Mouse (Mus musculus): ENCODE measurements around the gene Adad2. TPM values are rescaled to one million over a fixed set of nuclear protein-coding genes. Genes with fewer than 3 reads are reported as not detected.

Adad2 gene
- polyA plus RNA-seq, 1 experiment from 2014 or later, result 0.18 TPM

DNA sequence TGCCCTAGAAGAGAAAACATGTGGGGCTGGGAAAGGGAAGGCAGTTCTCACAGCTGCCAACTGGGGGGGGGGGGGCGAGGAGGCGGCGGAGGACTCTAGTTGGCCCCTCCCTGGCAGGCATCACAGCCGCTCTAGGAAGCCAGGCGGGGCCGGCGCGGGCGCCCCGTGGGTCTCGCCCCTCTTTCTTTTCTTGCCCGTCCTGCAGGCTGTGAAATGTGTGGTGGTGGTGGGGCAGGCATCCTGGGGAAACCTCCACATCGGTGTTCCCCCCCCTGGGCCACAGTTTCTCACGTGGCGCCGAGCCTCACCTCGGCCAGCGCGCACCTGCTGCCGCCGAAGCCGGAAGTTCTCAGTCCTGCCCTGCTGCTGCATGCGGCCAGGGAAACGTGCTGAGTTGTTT, 26.6 kb upstream of the Adad2 start:
- no peak for ATAC-seq (ENCODE audit: low FRiP score)
- peak overlapping the region; percentile 53 for H3K4me2 ChIP-seq (replicated peaks)
- 0 out of 2 replicates have a peak, but pooled peaks cover 7% of the 10 kb centered on the region for H3K4me1 ChIP-seq
- peaks cover 9% of the 10 kb centered on the region; the same call in 1 of the 2 replicates for H3K27me3 ChIP-seq
- H3K9ac ChIP-seq, result 0 out of 2 replicates have a peak overlapping the region, but pooled peaks have one; percentile 35
- no peaks in the 10 kb centered on the region for H3K9me3 ChIP-seq (replicated peaks)
- WGBS, result 26% methylated on average over 19 of the region's 24 CpGs
- H3K27ac ChIP-seq, result no peak overlapping the region
- H3K36me3 ChIP-seq, result no peaks in the 10 kb centered on the region
- H3K4me3 ChIP-seq, result peak overlapping the region; percentile 25

DNA sequence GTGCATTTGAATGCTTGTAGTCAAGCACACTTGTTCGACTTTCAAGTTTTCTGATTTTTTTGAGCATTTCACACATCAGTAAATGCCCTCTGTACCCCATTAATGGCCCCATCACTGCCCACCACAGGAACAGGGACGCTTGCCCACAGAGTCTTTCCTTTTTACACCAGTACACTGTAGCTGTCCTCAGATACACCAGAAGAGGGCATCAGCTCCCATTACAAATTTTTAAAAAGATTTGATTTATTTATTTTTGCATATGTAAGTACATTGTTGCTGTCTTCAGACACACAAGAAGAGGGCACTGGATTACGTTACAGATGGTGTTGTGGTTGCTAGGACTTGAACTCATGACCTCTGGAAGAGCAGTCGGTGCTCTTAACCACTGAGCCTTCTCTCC, 24.2 kb upstream of the Adad2 start:
- Histone ChIP-seq H3K9ac (no peak overlapping the region), H3K9me3 (replicated peaks) (no peaks in the 10 kb centered on the region), H3K4me2 (replicated peaks) (no peak overlapping the region), H3K4me1 (0 out of 2 replicates have a peak, but pooled peaks cover 7% of the 10 kb centered on the region), H3K27me3 (peaks cover 6% of the 10 kb centered on the region; the same call in 1 of the 2 replicates), H3K4me3 (no peak overlapping the region), H3K36me3 (no peaks in the 10 kb centered on the region), H3K27ac (no peak overlapping the region)
- ATAC-seq (ENCODE audit: low FRiP score), result no peak
- WGBS, result 59% methylated on average over 4 of the region's 4 CpGs

DNA sequence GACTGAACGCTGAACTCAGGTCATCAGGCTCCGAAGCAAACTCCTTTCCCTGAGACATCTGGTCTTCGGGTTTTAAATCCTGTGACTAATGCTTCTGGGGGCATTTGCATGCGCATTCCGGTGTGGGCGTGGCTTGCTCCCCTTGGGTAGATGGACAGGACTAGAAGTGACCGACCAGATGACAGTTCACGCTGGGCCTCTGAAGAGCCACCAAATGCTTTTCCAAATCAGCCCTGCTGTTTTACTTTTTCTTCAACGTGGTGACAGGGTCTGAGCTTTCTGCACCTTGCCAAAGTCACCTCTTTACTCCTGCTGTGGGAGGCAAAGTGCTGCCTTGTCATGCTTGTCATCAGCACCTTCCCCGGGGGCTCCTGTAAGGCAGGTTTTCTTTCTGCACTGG, 23.7 kb upstream of the Adad2 start:
- H3K27me3 ChIP-seq, result peaks cover 6% of the 10 kb centered on the region; the same call in 1 of the 2 replicates
- no peak for ATAC-seq (ENCODE audit: low FRiP score)
- no peak overlapping the region for H3K9ac ChIP-seq
- H3K4me1 ChIP-seq, result 0 out of 2 replicates have a peak, but pooled peaks cover 7% of the 10 kb centered on the region
- no peaks in the 10 kb centered on the region for H3K36me3 ChIP-seq
- no peaks in the 10 kb centered on the region for H3K9me3 ChIP-seq (replicated peaks)
- no peak overlapping the region for H3K4me2 ChIP-seq (replicated peaks)
- no peak overlapping the region for H3K27ac ChIP-seq
- H3K4me3 ChIP-seq, result no peak overlapping the region
- WGBS, result 17% methylated on average over 10 of the region's 10 CpGs

DNA sequence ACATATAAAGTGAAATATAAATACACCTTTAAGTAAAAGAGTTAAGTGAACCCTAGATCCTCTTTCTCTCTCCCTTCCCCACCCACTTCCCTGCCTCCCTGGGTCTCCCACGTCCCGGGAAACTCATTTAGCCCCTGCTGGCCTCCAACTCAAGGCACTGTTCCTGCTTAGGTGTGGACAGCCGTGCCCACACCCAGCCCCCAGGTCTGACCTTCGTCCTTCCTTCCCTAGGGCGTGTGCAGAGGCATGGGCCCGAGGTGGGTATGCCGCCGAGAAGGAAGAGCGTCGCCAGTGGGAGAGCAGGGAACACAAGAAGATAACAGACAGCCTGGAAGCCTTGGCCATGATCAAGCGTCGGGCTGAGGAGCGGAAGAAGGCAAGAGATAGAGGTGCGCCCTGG, 22.2 kb upstream of the Adad2 start:
- H3K9me3 ChIP-seq (replicated peaks), result no peaks in the 10 kb centered on the region
- WGBS, result 80% methylated on average over 14 of the region's 14 CpGs

DNA sequence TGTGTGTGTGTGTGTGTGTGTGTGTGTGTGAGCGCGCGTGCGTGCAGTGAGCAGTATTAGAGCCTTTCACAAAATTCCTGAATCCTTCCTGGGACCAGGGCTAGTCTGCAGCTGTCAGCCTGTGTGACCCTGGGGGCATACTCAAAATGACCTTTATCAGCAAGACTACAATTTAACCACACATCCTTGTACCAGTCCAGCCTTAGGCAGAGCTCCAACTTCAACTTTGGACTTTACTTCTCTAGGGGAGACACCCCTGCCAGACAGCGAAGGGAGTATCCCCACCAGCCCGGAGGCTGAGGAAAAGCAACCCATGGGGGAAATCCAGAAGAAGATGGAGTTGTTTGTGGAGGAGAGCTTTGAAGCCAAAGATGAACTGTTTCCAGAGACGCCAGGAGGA, 21.1 kb upstream of the Adad2 start:
- Histone ChIP-seq H3K36me3 (no peaks in the 10 kb centered on the region; the same call in 1 of the 2 replicates), H3K4me2 (replicated peaks) (no peak overlapping the region), H3K9me3 (replicated peaks) (no peaks in the 10 kb centered on the region), H3K9ac (no peak overlapping the region), H3K27ac (no peak overlapping the region), H3K4me1 (peaks cover 13% of the 10 kb centered on the region; the same call in 1 of the 2 replicates), H3K4me3 (no peak overlapping the region), H3K27me3 (no peaks in the 10 kb centered on the region)
- 96% methylated on average over 7 of the region's 7 CpGs for WGBS
- no peak for ATAC-seq (ENCODE audit: low FRiP score)

More for the DNA sequence above, 22.2 kb upstream of the Adad2 start:
- peaks cover 6% of the 10 kb centered on the region; the same call in 1 of the 2 replicates for H3K27me3 ChIP-seq
- no peak overlapping the region for H3K4me2 ChIP-seq (replicated peaks)
- no peak overlapping the region for H3K27ac ChIP-seq
- no peak overlapping the region for H3K4me3 ChIP-seq
- no peak for ATAC-seq (ENCODE audit: low FRiP score)
- H3K4me1 ChIP-seq, result peaks cover 13% of the 10 kb centered on the region; the same call in 1 of the 2 replicates
- H3K36me3 ChIP-seq, result no peaks in the 10 kb centered on the region
- H3K9ac ChIP-seq, result no peak overlapping the region

DNA sequence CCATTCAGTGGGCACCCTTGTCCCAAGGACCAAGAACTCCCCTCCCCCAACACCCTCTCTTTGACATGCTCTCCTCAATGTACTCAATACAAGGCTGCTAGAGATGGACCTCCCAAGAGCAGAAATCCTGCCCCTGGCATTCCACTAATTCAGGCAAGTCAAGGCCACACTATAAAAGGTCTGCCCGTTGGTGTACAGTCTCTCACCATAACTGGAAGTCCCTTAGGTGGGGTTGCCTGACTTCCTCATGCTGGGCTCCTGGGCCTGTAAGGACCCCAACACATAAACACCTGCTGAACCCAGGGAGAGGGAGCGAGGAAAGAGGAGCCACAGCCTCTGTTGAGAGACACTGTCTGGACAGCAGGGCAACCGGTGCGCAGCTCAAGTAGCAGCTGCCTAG, 8.8 kb upstream of the Adad2 start:
- no peaks in the 10 kb centered on the region for H3K9me3 ChIP-seq (replicated peaks)
- H3K4me2 ChIP-seq (replicated peaks), result peak overlapping the region; percentile 77
- peak overlapping the region; percentile 75 for H3K4me3 ChIP-seq
- H3K9ac ChIP-seq, result 0 out of 2 replicates have a peak overlapping the region, but pooled peaks have one; percentile 75
- ATAC-seq (ENCODE audit: low FRiP score), result no peak
- peaks cover 39% of the 10 kb centered on the region for H3K36me3 ChIP-seq
- 91% methylated on average over 4 of the region's 4 CpGs for WGBS
- no peak overlapping the region for H3K27ac ChIP-seq
- peaks cover 12% of the 10 kb centered on the region for H3K4me1 ChIP-seq
- H3K27me3 ChIP-seq, result no peaks in the 10 kb centered on the region

DNA sequence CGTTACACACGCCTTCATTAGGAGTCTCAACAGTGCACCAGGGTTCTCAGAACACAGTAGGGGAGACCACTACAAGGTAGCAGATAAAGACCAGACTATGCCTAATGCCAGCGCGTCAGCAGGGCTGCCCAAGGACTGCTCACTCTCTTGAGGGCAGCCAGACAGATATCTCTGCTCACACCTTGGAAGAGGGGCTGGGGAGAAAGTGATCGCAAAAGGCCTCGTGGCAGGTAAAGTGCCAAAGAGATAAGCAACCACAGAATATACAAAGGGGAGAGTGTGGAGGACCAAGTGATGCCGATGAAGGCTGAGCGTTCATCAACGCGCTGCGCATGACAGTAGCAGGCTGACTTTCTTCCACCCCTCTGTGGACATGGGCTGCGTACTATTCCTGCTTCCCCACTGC, 8.1 kb upstream of the Adad2 start:
- peak overlapping the region; percentile 75 for H3K9ac ChIP-seq
- peaks cover 12% of the 10 kb centered on the region for H3K4me1 ChIP-seq
- WGBS, result 46% methylated on average over 12 of the region's 12 CpGs
- peak overlapping the region; percentile 75 for H3K4me3 ChIP-seq
- H3K4me2 ChIP-seq (replicated peaks), result peak overlapping the region; percentile 77
- peaks cover 33% of the 10 kb centered on the region for H3K36me3 ChIP-seq
- no peaks in the 10 kb centered on the region for H3K27me3 ChIP-seq
- no peak overlapping the region for H3K27ac ChIP-seq
- no peak for ATAC-seq (ENCODE audit: low FRiP score)
- H3K9me3 ChIP-seq (replicated peaks), result no peaks in the 10 kb centered on the region

DNA sequence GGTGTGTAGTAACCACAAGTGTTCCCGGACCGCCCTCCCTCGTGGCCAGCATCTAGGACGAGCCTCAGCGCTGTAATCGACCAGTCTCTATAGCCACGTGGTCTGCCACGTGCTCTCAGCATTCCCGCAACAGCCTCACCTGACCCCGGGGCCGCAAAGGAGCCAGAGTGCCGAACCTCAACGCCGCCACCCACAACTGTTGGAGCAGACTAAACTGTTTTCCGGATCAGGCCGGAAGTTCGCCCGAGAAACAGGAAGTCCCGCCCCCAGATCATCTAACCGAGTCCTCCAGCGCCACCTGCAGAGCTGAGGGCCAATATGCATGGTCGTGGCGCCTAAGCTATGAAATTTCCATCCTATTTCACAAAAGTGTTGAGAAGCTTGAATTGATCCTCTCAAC, 7.6 kb upstream of the Adad2 start, which contains the start of gene Taf1c:
TSS of gene Taf1c (minus strand) at position 227 of the 400 bp plus-strand sequence.
- ATAC-seq (ENCODE audit: low FRiP score), result peak; percentile 76
- H3K4me1 ChIP-seq, result peaks cover 12% of the 10 kb centered on the region
- H3K9ac ChIP-seq, result peak within 1 kb of the TSS; percentile 75
- peak within 1 kb of the TSS; percentile 77 for H3K4me2 ChIP-seq (replicated peaks)
- H3K9me3 ChIP-seq (replicated peaks), result no peaks in the 10 kb centered on the region
- H3K27me3 ChIP-seq, result no peaks in the 10 kb centered on the region
- peaks cover 27% of the 10 kb centered on the region for H3K36me3 ChIP-seq
- 2% methylated on average over 23 of the region's 23 CpGs for WGBS
- H3K27ac ChIP-seq, result no peak within 1 kb of the TSS
- peak within 1 kb of the TSS; percentile 75 for H3K4me3 ChIP-seq

DNA sequence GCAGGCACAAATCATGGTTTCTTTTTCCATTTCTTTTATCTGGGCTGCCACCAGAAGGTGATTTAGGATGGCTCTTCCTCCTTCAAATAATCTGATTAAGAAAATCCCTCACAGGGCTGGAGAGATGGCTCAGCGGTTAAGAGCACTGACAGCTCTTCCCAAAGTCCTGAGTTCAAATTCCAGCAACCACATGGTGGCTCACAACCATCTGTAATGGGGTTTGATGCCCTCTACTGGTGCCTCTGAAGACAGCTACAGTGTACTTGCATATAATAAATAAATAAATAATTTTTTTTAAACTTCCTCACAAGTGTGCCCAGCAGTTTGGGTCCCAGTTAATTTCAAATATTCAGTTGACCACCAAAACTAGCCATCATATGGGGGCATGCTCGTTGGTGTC, 6.3 kb upstream of the Adad2 start:
- Histone ChIP-seq H3K36me3 (peaks cover 15% of the 10 kb centered on the region), H3K4me2 (replicated peaks) (no peak overlapping the region), H3K4me3 (no peak overlapping the region), H3K4me1 (peaks cover 15% of the 10 kb centered on the region), H3K9ac (no peak overlapping the region), H3K27me3 (no peaks in the 10 kb centered on the region), H3K27ac (no peak overlapping the region), H3K9me3 (replicated peaks) (no peaks in the 10 kb centered on the region)
- 87% methylated on average over 2 of the region's 2 CpGs for WGBS
- ATAC-seq (ENCODE audit: low FRiP score), result no peak

DNA sequence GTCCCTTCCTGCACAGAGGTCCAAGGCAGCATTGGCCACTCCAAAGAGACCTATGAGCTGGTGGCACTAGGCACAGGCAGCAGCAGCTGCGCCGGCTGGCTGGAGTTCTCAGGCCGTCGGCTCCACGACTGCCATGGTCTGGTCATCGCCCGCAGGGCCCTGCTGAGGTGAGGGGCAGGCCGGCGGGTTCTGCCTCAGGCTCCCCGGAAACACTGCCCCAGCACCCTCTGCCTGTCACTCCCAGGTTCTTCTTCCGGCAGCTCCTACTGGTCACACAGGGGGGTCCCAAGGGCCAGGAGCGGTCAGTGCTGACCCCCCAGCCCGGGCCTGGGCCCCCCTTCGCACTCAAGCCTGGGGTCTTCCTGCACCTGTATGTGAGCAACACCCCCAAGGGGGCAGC, 2.5 kb downstream of the Adad2 start:
- no peaks in the 10 kb centered on the region for H3K36me3 ChIP-seq
- WGBS, result 77% methylated on average over 14 of the region's 14 CpGs
- H3K9me3 ChIP-seq (replicated peaks), result no peaks in the 10 kb centered on the region
- H3K4me3 ChIP-seq, result no peak overlapping the region
- no peak overlapping the region for H3K9ac ChIP-seq
- peaks cover 9% of the 10 kb centered on the region for H3K27me3 ChIP-seq
- H3K4me2 ChIP-seq (replicated peaks), result no peak overlapping the region
- H3K27ac ChIP-seq, result no peak overlapping the region
- 0 out of 2 replicates have a peak, but pooled peaks cover 8% of the 10 kb centered on the region for H3K4me1 ChIP-seq
- ATAC-seq (ENCODE audit: low FRiP score), result 0 out of 2 replicates have a peak, but pooled peaks have one; percentile 16

DNA sequence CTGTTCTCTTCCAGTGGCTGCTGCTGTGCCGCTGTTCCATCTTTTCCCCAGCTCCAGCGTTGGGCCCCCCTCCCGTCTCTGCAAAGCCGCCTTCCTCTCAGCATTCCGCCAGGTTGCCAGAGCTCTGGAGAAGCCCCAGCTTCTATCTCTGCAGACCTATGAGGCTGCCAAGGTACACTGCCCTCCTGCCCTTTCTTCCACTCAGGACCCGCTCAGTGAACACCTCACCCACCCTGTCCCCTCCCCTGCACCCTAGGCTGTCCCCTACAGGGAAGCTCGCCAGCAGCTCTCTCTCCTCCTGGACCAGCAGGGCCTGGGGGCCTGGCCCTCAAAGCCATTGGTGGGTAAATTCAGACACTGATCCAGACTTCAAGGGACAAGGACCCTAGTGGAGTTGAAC, 3.8 kb downstream of the Adad2 start:
- no peak overlapping the region for H3K27ac ChIP-seq
- peaks cover 9% of the 10 kb centered on the region for H3K27me3 ChIP-seq
- H3K9ac ChIP-seq, result no peak overlapping the region
- H3K4me2 ChIP-seq (replicated peaks), result no peak overlapping the region
- 0 out of 2 replicates have a peak, but pooled peaks cover 5% of the 10 kb centered on the region for H3K4me1 ChIP-seq
- no peaks in the 10 kb centered on the region for H3K9me3 ChIP-seq (replicated peaks)
- H3K4me3 ChIP-seq, result no peak overlapping the region
- 76% methylated on average over 7 of the region's 7 CpGs for WGBS
- no peak for ATAC-seq (ENCODE audit: low FRiP score)
- H3K36me3 ChIP-seq, result no peaks in the 10 kb centered on the region

DNA sequence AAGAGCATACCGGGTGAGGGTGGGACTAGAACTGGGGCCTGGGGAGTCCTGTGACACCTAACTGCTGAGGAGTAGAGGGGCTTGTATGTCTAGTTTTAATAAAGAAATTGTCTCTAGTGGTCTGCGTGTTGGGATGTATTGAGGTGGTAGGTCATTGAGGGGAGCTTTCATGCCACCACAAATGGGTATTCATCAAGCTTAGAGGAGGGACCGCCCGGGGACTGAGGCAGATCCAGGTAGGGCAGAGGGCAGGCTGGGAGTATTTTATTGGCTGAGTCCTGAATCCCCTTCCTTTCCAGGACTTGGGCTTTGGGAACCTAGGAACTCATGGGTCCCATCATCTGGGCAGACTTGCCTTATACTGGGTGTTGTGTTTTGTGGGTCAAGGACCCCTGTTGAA, 4.3 kb downstream of the Adad2 start:
- Histone ChIP-seq H3K27me3 (peaks cover 9% of the 10 kb centered on the region), H3K9me3 (replicated peaks) (no peaks in the 10 kb centered on the region), H3K4me2 (replicated peaks) (no peak overlapping the region), H3K27ac (no peak overlapping the region), H3K36me3 (no peaks in the 10 kb centered on the region), H3K9ac (no peak overlapping the region), H3K4me1 (0 out of 2 replicates have a peak, but pooled peaks cover 5% of the 10 kb centered on the region), H3K4me3 (no peak overlapping the region)
- 89% methylated on average over 4 of the region's 4 CpGs for WGBS
- no peak for ATAC-seq (ENCODE audit: low FRiP score)

DNA sequence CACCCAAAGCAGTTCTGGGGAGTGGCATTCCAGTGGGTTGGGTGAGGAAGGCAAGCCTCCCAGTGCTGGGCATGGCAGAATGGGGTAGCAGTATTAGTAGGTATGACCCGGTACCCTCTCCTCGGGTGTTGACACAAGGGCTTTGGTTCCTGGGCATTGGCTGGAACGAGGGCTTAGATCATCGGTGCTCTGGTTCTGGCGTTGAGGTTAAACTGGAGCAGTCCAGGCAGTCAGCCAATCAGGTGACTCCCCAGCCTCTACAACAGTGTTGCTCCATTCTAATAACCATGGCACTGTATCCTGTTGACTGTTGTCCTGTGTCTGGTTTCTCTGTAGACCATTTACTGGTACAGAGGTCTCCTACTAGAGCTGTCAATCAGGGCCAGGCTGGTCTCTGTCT, 5.0 kb downstream of the Adad2 start:
- H3K4me2 ChIP-seq (replicated peaks), result no peak overlapping the region
- peaks cover 9% of the 10 kb centered on the region for H3K27me3 ChIP-seq
- whole genome bisulfite sequencing, result 89% methylated on average over 5 of the region's 5 CpGs
- H3K4me1 ChIP-seq, result 0 out of 2 replicates have a peak, but pooled peaks cover 5% of the 10 kb centered on the region
- no peaks in the 10 kb centered on the region for H3K9me3 ChIP-seq (replicated peaks)
- no peaks in the 10 kb centered on the region for H3K36me3 ChIP-seq
- no peak overlapping the region for H3K4me3 ChIP-seq
- no peak overlapping the region for H3K27ac ChIP-seq
- H3K9ac ChIP-seq, result no peak overlapping the region
- no peak for ATAC-seq (ENCODE audit: low FRiP score)

Data from hindbrain, embryonic 12.5 days (tissue).